7 mouse cellular contexts compared by ENCODE assay signal in genomic region chr5:147430936-147431839, GRCm38 (mm10). TPM values are rescaled to one million over a fixed set of nuclear protein-coding genes. Genes with fewer than 3 reads are reported as not detected.
DNase-seq lines count a peak whose midpoint lies in the region; ATAC-seq and TF ChIP-seq lines count a peak whose summit lies in the region.

No protein-coding gene starts in this region.

- H3K27ac ChIP-seq in intestine, embryonic 16.5 days (ENCODE audit: low read length) = peak overlapping the region; percentile 99
- H3K27ac ChIP-seq in midbrain, embryonic 10.5 days (replicated peaks) = peak overlapping the region; percentile 98
- peak overlapping the region; percentile 82 for H3K27ac ChIP-seq in small intestine, adult 2 months (ENCODE audit: insufficient read depth, low read depth, low read length)

- peaks cover 33% of the 10 kb centered on the region for H3K4me1 ChIP-seq in intestine, embryonic 16.5 days (ENCODE audit: control insufficient read depth, insufficient read depth, low read length)
- H3K4me1 ChIP-seq in midbrain, embryonic 10.5 days = peaks cover 44% of the 10 kb centered on the region
- peaks cover 28% of the 10 kb centered on the region for H3K4me1 ChIP-seq in small intestine, adult 2 months (ENCODE audit: control insufficient read depth, insufficient read depth, insufficient read length, low read length)

- peak overlapping the region; percentile 98 for H3K9ac ChIP-seq in intestine, embryonic 16.5 days (ENCODE audit: low read depth, low read length)

- intact Hi-C loops in left cerebral cortex, postnatal 4 days (cut with DNase I) = no loop called here

- H3K36me3 ChIP-seq in intestine, embryonic 16.5 days (ENCODE audit: control insufficient read depth, insufficient read depth, low read length) = no peaks in the 10 kb centered on the region
- peaks cover 12% of the 10 kb centered on the region; the same call in 1 of the 2 replicates for H3K36me3 ChIP-seq in midbrain, embryonic 10.5 days
- no peaks in the 10 kb centered on the region for H3K36me3 ChIP-seq in small intestine, adult 2 months (ENCODE audit: control insufficient read depth, insufficient read depth, low read length)

- H3K9me3 ChIP-seq in intestine, embryonic 16.5 days (ENCODE audit: control insufficient read depth, low read length) = no peaks in the 10 kb centered on the region
- no peaks in the 10 kb centered on the region for H3K9me3 ChIP-seq in midbrain, embryonic 10.5 days (replicated peaks)

- TF ChIP-seq POLR2A in small intestine, adult 2 months (IDR thresholded peaks at IDR 0.05; ENCODE audit: low read depth, low read length) = peak; percentile 35; the same call in 1 of the 2 replicates

- DNase-seq in adrenal gland, adult 2 months = peak; percentile 83
- peak; percentile 66 for DNase-seq in embryo, embryonic 11 days
- DNase-seq in gastrocnemius, postnatal 4 days (ENCODE audit: low spot score in 2 of 2) = peak; percentile 51 to 71
- DNase-seq in left cerebral cortex, postnatal 4 days = peak; percentile 76
- peak; percentile 70 for DNase-seq in midbrain, embryonic 10.5 days (ENCODE audit: low spot score)

- no peaks in the 10 kb centered on the region for H3K27me3 ChIP-seq in intestine, embryonic 16.5 days (replicated peaks; ENCODE audit: control insufficient read depth, insufficient read depth, low read length)
- no peaks in the 10 kb centered on the region for H3K27me3 ChIP-seq in midbrain, embryonic 10.5 days (ENCODE audit: low read depth, poor library complexity, severe bottlenecking)
- H3K27me3 ChIP-seq in small intestine, adult 2 months (ENCODE audit: control insufficient read depth, insufficient read depth, low read length) = no peaks in the 10 kb centered on the region

- TF ChIP-seq CTCF in small intestine, adult 2 months (IDR thresholded peaks at IDR 0.05; ENCODE audit: extremely low read depth, insufficient read length, insufficient replicate concordance, low read depth, low read length) = no peak

- peak overlapping the region; percentile 77 for H3K4me2 ChIP-seq in intestine, embryonic 16.5 days (ENCODE audit: low read depth, low read length)

- H3K4me3 ChIP-seq in intestine, embryonic 16.5 days (ENCODE audit: low read length) = peak overlapping the region; percentile 95
- H3K4me3 ChIP-seq in midbrain, embryonic 10.5 days = peak overlapping the region; percentile 89
- peak overlapping the region; percentile 92 for H3K4me3 ChIP-seq in small intestine, adult 2 months (ENCODE audit: low read depth, low read length)

- under 1% methylated on average over 63 of the region's 68 CpGs for WGBS in intestine, embryonic 16.5 days
- under 1% methylated on average over 62 of the region's 68 CpGs for WGBS in midbrain, embryonic 10.5 days
- WGBS in small intestine, adult 2 months = 1% methylated on average over 65 of the region's 68 CpGs

- peak; percentile 63 for ATAC-seq in intestine, embryonic 16.5 days

RNA-seq across cellular contexts. Expression of gene Pan3, which starts 1.2 kb away (rescaled TPM):
- total RNA-seq in adrenal gland, adult 2 months (2021) = 100 to 1,000 TPM in 1 of 2 experiments, 10 to 100 TPM in 1; 75.5 to 122 TPM
- 8.0 and 11.2 TPM in 2 replicates for polyA plus RNA-seq in adrenal gland, adult 2 months (2012; rRNA removed)
- 10 to 100 TPM; 57.5 to 78.1 TPM for total RNA-seq in gastrocnemius, postnatal 4 days (2021)
- 40.4 and 45.5 TPM in 2 replicates for polyA plus RNA-seq in intestine, embryonic 16.5 days (2015; fragmentation: Nextera tagmentation; extraction: Ambion mirVana)
- 100 to 1,000 TPM in 1 of 2 experiments, 10 to 100 TPM in 1; 90.3 to 107 TPM for total RNA-seq in left cerebral cortex, postnatal 4 days (2021)
- polyA plus RNA-seq in midbrain, embryonic 10.5 days (2016; fragmentation: Nextera tagmentation; extraction: Ambion mirVana) = 46.8 and 54.5 TPM in 2 replicates
- 5.3 and 18.1 TPM in 2 replicates for polyA plus RNA-seq in small intestine, adult 2 months (2012; rRNA removed)

RNA-seq across cellular contexts. Expression of gene Flt3, which starts 30.9 kb away (rescaled TPM):
- under 1 TPM; 0.24 to 0.35 TPM for total RNA-seq in adrenal gland, adult 2 months (2021)
- 0.07 and 0.15 TPM in 2 replicates for polyA plus RNA-seq in adrenal gland, adult 2 months (2012; rRNA removed)
- total RNA-seq in gastrocnemius, postnatal 4 days (2021) = not detected
- 0.31 and 0.32 TPM in 2 replicates for polyA plus RNA-seq in intestine, embryonic 16.5 days (2015; fragmentation: Nextera tagmentation; extraction: Ambion mirVana)
- under 1 TPM; 0.42 to 0.64 TPM for total RNA-seq in left cerebral cortex, postnatal 4 days (2021)
- 0.02 and 0.12 TPM in 2 replicates for polyA plus RNA-seq in midbrain, embryonic 10.5 days (2016; fragmentation: Nextera tagmentation; extraction: Ambion mirVana)
- polyA plus RNA-seq in small intestine, adult 2 months (2012; rRNA removed) = 0.32 and 0.53 TPM in 2 replicates

Comparison
In these comparisons a context has a peak if more than half of its experiments do, and no peak if none do; other contexts are left out.
1. Peak in every context shown above with its lines: DNase-seq, ATAC-seq, H3K4me3 ChIP-seq and H3K27ac ChIP-seq.